Mouse (Mus musculus) myocyte (in vitro differentiated cells): ENCODE measurements around the gene Ldhd.

Source experiments
- CEBPB ChIP-seq: IDR thresholded peaks from 2 replicates; pipeline ENCODE4 v1.6.1; 2011; ENCODE audit warnings: mild to moderate bottlenecking, moderate library complexity; ENCODE audit not compliant: poor library complexity, insufficient read depth, severe bottlenecking
- E2F4 ChIP-seq: IDR thresholded peaks from one replicate; pipeline ENCODE4 v1.6.1; 2011; ENCODE audit warnings: mild to moderate bottlenecking, control low read depth, moderate library complexity; ENCODE audit not compliant: insufficient read depth
- MAX ChIP-seq: IDR thresholded peaks from one replicate; pipeline ENCODE4 v1.6.1; 2011; ENCODE audit warnings: low read depth, mild to moderate bottlenecking, control low read depth
- MYOD1 ChIP-seq, 3 experiments: IDR thresholded peaks; one replicate each; pipeline ENCODE4 v1.6.1; 2011; ENCODE audit warnings: control low read depth in 2 of 3, low read depth in 2 of 3, mild to moderate bottlenecking in 2 of 3, moderate library complexity in 1 of 3; ENCODE audit not compliant: insufficient read length in 2 of 3, control insufficient read depth in 1 of 3
- MYOG ChIP-seq, 3 experiments: IDR thresholded peaks; one replicate each; pipeline ENCODE4 v1.6.1; 2011; ENCODE audit warnings: control low read depth in 2 of 3, low read depth in 2 of 3, mild to moderate bottlenecking in 2 of 3; ENCODE audit not compliant: insufficient read length in 2 of 3, control insufficient read depth in 1 of 3, insufficient read depth in 1 of 3
- POLR2A ChIP-seq: IDR thresholded peaks from one replicate; pipeline ENCODE4 v1.6.1; 2011; ENCODE audit warnings: low read depth, mild to moderate bottlenecking, control low read depth, moderate library complexity; ENCODE audit not compliant: insufficient read length
- SRF ChIP-seq: IDR thresholded peaks from one replicate; pipeline ENCODE4 v1.6.1; 2011; ENCODE audit warnings: low read depth; ENCODE audit not compliant: control insufficient read depth, insufficient read length
- TCF12 ChIP-seq: IDR thresholded peaks from one replicate; pipeline ENCODE4 v1.6.1; 2011; ENCODE audit warnings: mild to moderate bottlenecking, control low read depth; ENCODE audit not compliant: poor library complexity, insufficient read depth, severe bottlenecking
- TCF3 ChIP-seq: IDR thresholded peaks from one replicate; pipeline ENCODE4 v1.6.1; 2011; ENCODE audit warnings: low read depth, control low read depth; ENCODE audit not compliant: insufficient read length
- USF1 ChIP-seq: IDR thresholded peaks from one replicate; pipeline ENCODE4 v1.6.1; 2011; ENCODE audit warnings: low read depth, mild to moderate bottlenecking, control low read depth, moderate library complexity

GRCm38 (mm10) chr8:111596485-111596821, 33.7 kb downstream of the Ldhd start:
- TF ChIP-seq SRF (no peak), MYOG (IDR thresholded peaks at IDR 0.05; ENCODE audit: control insufficient read depth in 1 of 3, insufficient read depth in 1 of 3, insufficient read length in 2 of 3, low read depth in 2 of 3) (no peak), POLR2A (no peak), USF1 (no peak), E2F4 (no peak), MAX (no peak), TCF3 (no peak), CEBPB (no peak), MYOD1 (IDR thresholded peaks at IDR 0.05; ENCODE audit: control insufficient read depth in 1 of 3, insufficient read length in 2 of 3, low read depth in 2 of 3) (no peak), TCF12 (no peak)
